Mouse (Mus musculus) lung, embryonic 14.5 days (tissue): Measurements from ENCODE around the gene Clasp1. TPM values are rescaled to one million over a fixed set of nuclear protein-coding genes. Genes with fewer than 3 reads are reported as not detected.

Experiments used
- ATAC-seq: fragments of 200-750 bp; cut with Nextera tagmentation; 2 replicates; pipeline ENCODE4 v1.8.0; 2017; ENCODE audit warnings: mild to moderate bottlenecking, moderate TSS enrichment, moderate library complexity; ENCODE audit not compliant: insufficient read depth
- DNase-seq: peaks from one replicate; pipeline ENCODE4 v3.0.0-alpha.2; 2015
- H3K27ac ChIP-seq: fragments of 300-500 bp; sonication (generic); 2 replicates; pipeline ENCODE4 v1.5.1; 2014; ENCODE audit warnings: low read depth, mild to moderate bottlenecking, moderate library complexity
- H3K27me3 ChIP-seq: fragments of 300-500 bp; sonication (generic); 2 replicates; pipeline ENCODE4 v1.6.1; 2014; ENCODE audit warnings: low read length, control low read depth; ENCODE audit not compliant: insufficient read depth
- H3K36me3 ChIP-seq: fragments of 300-500 bp; sonication (generic); 2 replicates; pipeline ENCODE4 v1.6.1; 2014; ENCODE audit warnings: control low read depth; ENCODE audit not compliant: insufficient read depth
- H3K4me1 ChIP-seq: fragments of 300-500 bp; sonication (generic); 2 replicates; pipeline ENCODE4 v1.6.1; 2014; ENCODE audit warnings: antibody characterized with exemption, control low read depth; ENCODE audit not compliant: insufficient read depth
- H3K4me2 ChIP-seq: fragments of 300-500 bp; sonication (generic); 2 replicates; pipeline ENCODE4 v1.6.1; 2014; ENCODE audit warnings: mild to moderate bottlenecking
- H3K4me3 ChIP-seq: fragments of 300-500 bp; sonication (generic); 2 replicates; pipeline ENCODE4 v1.5.1; 2014; ENCODE audit warnings: low read depth, low read length
- H3K9ac ChIP-seq: fragments of 300-500 bp; sonication (generic); 2 replicates; pipeline ENCODE4 v1.6.1; 2014
- H3K9me3 ChIP-seq: fragments of 300-500 bp; sonication (generic); 2 replicates; pipeline ENCODE4 v1.6.1; 2016; ENCODE audit warnings: low read depth, low read length, control low read depth
- CTCF ChIP-seq: IDR thresholded peaks from 2 replicates; pipeline ENCODE4 v1.5.1; 2016; ENCODE audit warnings: antibody characterized with exemption, low read depth
- WGBS: fragments of 180-500 bp; shearing (Covaris S2); extraction: QIAGEN DNeasy Blood & Tissue Kit; methylation state at CpG from one replicate; pipeline ENCODE4 v1.1.7; 2014; 5-methylcytosine and 5-hydroxymethylcytosine counted together
- polyA plus RNA-seq: library from polyadenylated mRNA; unstranded; fragments of >200 nt; fragmentation: Nextera tagmentation; extraction: Ambion mirVana; gene quantifications from 2 replicates; pipeline ENCODE4 v1.2.1, GENCODE M21; 2014

The Clasp1 gene
- polyA plus RNA-seq, 1 experiment from 2014 or later: 60.7 TPM

GRCm38 (mm10) chr1:118392246-118392645 is 3.4 kb downstream of the Clasp1 start:
- TF ChIP-seq CTCF: no peak

GRCm38 (mm10) chr1:118393916-118394315 is 5.1 kb downstream of the Clasp1 start:
- H3K9me3 ChIP-seq: no peaks in the 10 kb centered on the region
- TF ChIP-seq CTCF: no peak
- no peak overlapping the region for H3K4me3 ChIP-seq
- no peak for ATAC-seq
- DNase-seq: no peak
- H3K27me3 ChIP-seq: no peaks in the 10 kb centered on the region
- no peak overlapping the region for H3K27ac ChIP-seq
- 78% methylated on average over 3 of the region's 3 CpGs for WGBS
- H3K36me3 ChIP-seq: peaks cover 10% of the 10 kb centered on the region; the same call in 1 of the 2 replicates
- H3K4me1 ChIP-seq: 0 out of 2 replicates have a peak, but pooled peaks cover 6% of the 10 kb centered on the region
- H3K9ac ChIP-seq: no peak overlapping the region
- H3K4me2 ChIP-seq: no peak overlapping the region

More at GRCm38 (mm10) chr1:118392246-118392645, 3.4 kb downstream of the Clasp1 start:
- 0 out of 2 replicates have a peak, but pooled peaks cover 6% of the 10 kb centered on the region for H3K4me1 ChIP-seq
- H3K9ac ChIP-seq: no peak overlapping the region
- H3K27me3 ChIP-seq: no peaks in the 10 kb centered on the region
- no peaks in the 10 kb centered on the region for H3K9me3 ChIP-seq
- ATAC-seq (no peak), DNase-seq (no peak)
- peaks cover 10% of the 10 kb centered on the region; the same call in 1 of the 2 replicates for H3K36me3 ChIP-seq
- WGBS: 90% methylated on average over 2 of the region's 2 CpGs
- no peak overlapping the region for H3K4me2 ChIP-seq
- H3K4me3 ChIP-seq: no peak overlapping the region
- H3K27ac ChIP-seq: no peak overlapping the region

DNA sequence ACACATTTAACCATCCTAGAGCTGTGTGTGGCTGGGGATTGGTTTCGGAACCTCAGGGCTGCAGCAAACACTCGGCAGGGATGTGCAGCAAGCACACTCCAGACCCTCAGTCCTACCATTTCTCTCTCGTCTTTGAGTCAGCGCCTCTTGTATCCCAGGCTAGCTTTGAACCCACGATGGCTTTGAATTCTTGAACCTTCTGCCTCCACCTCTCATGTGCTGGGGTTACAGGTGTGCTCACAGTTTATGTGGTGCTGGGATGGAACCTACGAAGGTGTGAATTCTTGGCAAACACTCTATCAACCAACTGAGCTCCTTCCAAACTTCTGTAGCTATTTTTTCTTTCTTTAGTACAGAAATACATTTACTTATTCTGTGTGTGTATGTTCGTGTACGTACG is 9.0 kb downstream of the Clasp1 start:
- H3K36me3 ChIP-seq: peaks cover 10% of the 10 kb centered on the region; the same call in 1 of the 2 replicates
- no peaks in the 10 kb centered on the region for H3K4me1 ChIP-seq
- WGBS: 89% methylated on average over 9 of the region's 9 CpGs
- ATAC-seq (no peak), DNase-seq (no peak)
- TF ChIP-seq CTCF: no peak
- H3K4me3 ChIP-seq: no peak overlapping the region
- no peak overlapping the region for H3K9ac ChIP-seq
- H3K27ac ChIP-seq: no peak overlapping the region
- H3K4me2 ChIP-seq: no peak overlapping the region
- H3K27me3 ChIP-seq: no peaks in the 10 kb centered on the region
- H3K9me3 ChIP-seq: no peaks in the 10 kb centered on the region

GRCm38 (mm10) chr1:118398567-118398966 is 9.7 kb downstream of the Clasp1 start:
- no peak overlapping the region for H3K27ac ChIP-seq
- WGBS: 64% methylated on average over 6 of the region's 6 CpGs
- no peaks in the 10 kb centered on the region for H3K9me3 ChIP-seq
- DNase-seq (peak; percentile 26), ATAC-seq (peak; percentile 35; the same call in 1 of the 2 replicates)
- no peaks in the 10 kb centered on the region for H3K27me3 ChIP-seq
- H3K9ac ChIP-seq: no peak overlapping the region
- H3K4me2 ChIP-seq: no peak overlapping the region
- no peaks in the 10 kb centered on the region for H3K4me1 ChIP-seq
- no peak for TF ChIP-seq CTCF
- peaks cover 7% of the 10 kb centered on the region; the same call in 1 of the 2 replicates for H3K36me3 ChIP-seq
- H3K4me3 ChIP-seq: no peak overlapping the region

GRCm38 (mm10) chr1:118399625-118400310 is 10.9 kb downstream of the Clasp1 start:
- Histone ChIP-seq H3K9ac (no peak overlapping the region), H3K4me1 (no peaks in the 10 kb centered on the region), H3K9me3 (no peaks in the 10 kb centered on the region), H3K4me3 (no peak overlapping the region), H3K27ac (no peak overlapping the region), H3K27me3 (no peaks in the 10 kb centered on the region), H3K36me3 (peaks cover 5% of the 10 kb centered on the region; the same call in 1 of the 2 replicates), H3K4me2 (no peak overlapping the region)
- ATAC-seq (no peak), DNase-seq (no peak)
- 82% methylated on average over 8 of the region's 8 CpGs for WGBS
- no peak for TF ChIP-seq CTCF

DNA sequence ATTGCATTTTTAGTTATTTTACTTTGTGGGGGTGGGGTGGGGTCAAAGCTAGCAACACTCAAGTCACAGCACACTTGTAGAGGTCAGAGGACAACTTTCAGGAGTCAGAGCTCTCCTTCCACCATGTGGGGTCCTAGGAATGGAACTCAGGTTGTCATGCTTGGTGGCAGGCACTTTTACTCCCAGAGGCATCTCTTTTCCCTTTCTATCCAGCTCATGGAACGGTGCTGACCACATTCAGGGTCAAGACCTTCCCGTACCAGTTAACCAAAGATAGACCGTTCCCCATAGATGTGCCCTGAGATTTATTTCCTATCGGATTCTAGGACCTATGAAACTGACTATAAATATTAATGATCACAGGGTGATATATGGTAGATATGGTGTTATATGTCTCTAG is 13.1 kb downstream of the Clasp1 start:
- H3K27me3 ChIP-seq: no peaks in the 10 kb centered on the region
- no peaks in the 10 kb centered on the region for H3K4me1 ChIP-seq
- TF ChIP-seq CTCF: no peak
- no peaks in the 10 kb centered on the region for H3K9me3 ChIP-seq
- no peak overlapping the region for H3K9ac ChIP-seq
- DNase-seq (no peak), ATAC-seq (no peak)
- no peak overlapping the region for H3K4me3 ChIP-seq
- no peak overlapping the region for H3K27ac ChIP-seq
- H3K4me2 ChIP-seq: no peak overlapping the region
- no peaks in the 10 kb centered on the region for H3K36me3 ChIP-seq
- WGBS: 89% methylated on average over 4 of the region's 4 CpGs

GRCm38 (mm10) chr1:118402556-118402955 is 13.7 kb downstream of the Clasp1 start:
- H3K4me1 ChIP-seq: no peaks in the 10 kb centered on the region
- no peak for ATAC-seq
- TF ChIP-seq CTCF: no peak
- no peak for DNase-seq
- no peak overlapping the region for H3K9ac ChIP-seq
- H3K4me2 ChIP-seq: no peak overlapping the region
- no peak overlapping the region for H3K27ac ChIP-seq
- H3K4me3 ChIP-seq: no peak overlapping the region
- no peaks in the 10 kb centered on the region for H3K36me3 ChIP-seq
- H3K27me3 ChIP-seq: no peaks in the 10 kb centered on the region
- WGBS: 75% methylated on average over 8 of the region's 8 CpGs
- no peaks in the 10 kb centered on the region for H3K9me3 ChIP-seq
